ENCODE assay signal across 9 mouse cellular contexts in genomic region chr15:96103737-96104136, GRCm38 (mm10).
DNase-seq lines count a peak whose midpoint lies in the region; ATAC-seq lines count a peak whose summit lies in the region.
"Had no signal": no experiment of that assay in that cellular context is flagged by ENCODE, and none has a peak within 500 bp of the region (broad histone marks: within the 10 kb centered on the region; RNA-seq: fewer than 3 reads in every experiment).

No protein-coding gene starts in this region.

- H3K27ac ChIP-seq in embryonic facial prominence, embryonic 14.5 days (replicated peaks; ENCODE audit: low read depth, low read length) = no peak overlapping the region
- H3K27ac ChIP-seq in embryonic facial prominence, embryonic 10.5 days (replicated peaks) = no peak overlapping the region
- H3K27ac ChIP-seq in stomach, embryonic 14.5 days (ENCODE audit: low read length) = 0 out of 2 replicates have a peak overlapping the region, but pooled peaks have one; percentile 0

- no peaks in the 10 kb centered on the region; the same call in 1 of the 2 replicates for H3K4me1 ChIP-seq in embryonic facial prominence, embryonic 14.5 days (ENCODE audit: control insufficient read depth, insufficient read depth, low read length)
- peaks cover 6% of the 10 kb centered on the region; the same call in 1 of the 2 replicates for H3K4me1 ChIP-seq in embryonic facial prominence, embryonic 10.5 days
- no peaks in the 10 kb centered on the region for H3K4me1 ChIP-seq in stomach, embryonic 14.5 days (ENCODE audit: control insufficient read depth, insufficient read depth, low read length)

- H3K4me3 ChIP-seq in embryonic facial prominence, embryonic 14.5 days (ENCODE audit: low read depth, low read length) = no peak overlapping the region
- H3K4me3 ChIP-seq in embryonic facial prominence, embryonic 10.5 days = no peak overlapping the region
- no peak overlapping the region for H3K4me3 ChIP-seq in stomach, embryonic 14.5 days (ENCODE audit: low read depth, low read length)
- H3K4me3 ChIP-seq: erythroblast, embryonic 14.5 days had no signal

- no peaks in the 10 kb centered on the region for H3K9me3 ChIP-seq in embryonic facial prominence, embryonic 14.5 days (ENCODE audit: control insufficient read depth, low read length)
- H3K9me3 ChIP-seq in embryonic facial prominence, embryonic 10.5 days = no peaks in the 10 kb centered on the region
- H3K9me3 ChIP-seq in stomach, embryonic 14.5 days (ENCODE audit: control insufficient read depth, low read depth, low read length) = no peaks in the 10 kb centered on the region

- peak; percentile 61 for DNase-seq in embryonic facial prominence, embryonic 14.5 days (ENCODE audit: low spot score)
- DNase-seq in embryonic facial prominence, embryonic 10.5 days (ENCODE audit: low spot score) = no peak
- DNase-seq in retina, postnatal 1 day = peak; percentile 40
- no peak for DNase-seq in retina, embryonic 14.5 days (ENCODE audit: low spot score)
- DNase-seq in kidney, postnatal 4 days = peak; percentile 68 to 76
- no peak for DNase-seq in left cerebral cortex, adult 11 months (ENCODE audit: low spot score)
- no peak for DNase-seq in right cerebral cortex, adult 18-20 months

- H3K4me2 ChIP-seq in embryonic facial prominence, embryonic 14.5 days (ENCODE audit: low read depth, low read length) = no peak overlapping the region
- H3K4me2 ChIP-seq in stomach, embryonic 14.5 days (replicated peaks; ENCODE audit: low read depth, low read length) = no peak overlapping the region

- no peaks in the 10 kb centered on the region for H3K36me3 ChIP-seq in embryonic facial prominence, embryonic 14.5 days (ENCODE audit: control insufficient read depth, insufficient read depth, low read length)
- H3K36me3 ChIP-seq in embryonic facial prominence, embryonic 10.5 days (replicated peaks) = no peaks in the 10 kb centered on the region
- no peaks in the 10 kb centered on the region for H3K36me3 ChIP-seq in stomach, embryonic 14.5 days (ENCODE audit: control insufficient read depth, insufficient read depth, low read length)

- 42% methylated on average over 6 of the region's 6 CpGs for WGBS in embryonic facial prominence, embryonic 14.5 days
- WGBS in embryonic facial prominence, embryonic 10.5 days = 56% methylated on average over 6 of the region's 6 CpGs
- WGBS in stomach, embryonic 14.5 days = 44% methylated on average over 6 of the region's 6 CpGs

- H3K9ac ChIP-seq in embryonic facial prominence, embryonic 14.5 days (ENCODE audit: low read depth, low read length) = no peak overlapping the region
- H3K9ac ChIP-seq in stomach, embryonic 14.5 days (replicated peaks; ENCODE audit: low read depth, low read length) = no peak overlapping the region

- H3K27me3 ChIP-seq in embryonic facial prominence, embryonic 14.5 days (replicated peaks; ENCODE audit: control insufficient read depth, insufficient read depth, low read length) = no peaks in the 10 kb centered on the region
- H3K27me3 ChIP-seq in embryonic facial prominence, embryonic 10.5 days (replicated peaks; ENCODE audit: low read depth, poor library complexity, severe bottlenecking) = no peaks in the 10 kb centered on the region
- no peaks in the 10 kb centered on the region for H3K27me3 ChIP-seq in stomach, embryonic 14.5 days (ENCODE audit: control insufficient read depth, insufficient read depth, low read length)

- no peak; the same call in 1 of the 2 replicates for ATAC-seq in embryonic facial prominence, embryonic 14.5 days (ENCODE audit: low read depth)
- ATAC-seq in stomach, embryonic 14.5 days (ENCODE audit: insufficient number of reproducible peaks, insufficient read depth, low FRiP score, low read depth) = no peak

Comparison
In these comparisons a context has a peak if more than half of its experiments do, and no peak if none do; other contexts are left out.
1. DNase-seq: peak in embryonic facial prominence, embryonic 14.5 days (single experiment), retina, postnatal 1 day (single experiment) and kidney, postnatal 4 days (2 of 2); none in embryonic facial prominence, embryonic 10.5 days (single experiment), retina, embryonic 14.5 days (single experiment), left cerebral cortex, adult 11 months (single experiment) and right cerebral cortex, adult 18-20 months (single experiment).